Mouse (Mus musculus): ENCODE measurements around the gene Fam189a1. TPM values are rescaled to one million over a fixed set of nuclear protein-coding genes. Genes with fewer than 3 reads are reported as not detected.

The Fam189a1 gene
- polyA plus RNA-seq, 1 experiment from 2014 or later = 0.65 TPM

DNA sequence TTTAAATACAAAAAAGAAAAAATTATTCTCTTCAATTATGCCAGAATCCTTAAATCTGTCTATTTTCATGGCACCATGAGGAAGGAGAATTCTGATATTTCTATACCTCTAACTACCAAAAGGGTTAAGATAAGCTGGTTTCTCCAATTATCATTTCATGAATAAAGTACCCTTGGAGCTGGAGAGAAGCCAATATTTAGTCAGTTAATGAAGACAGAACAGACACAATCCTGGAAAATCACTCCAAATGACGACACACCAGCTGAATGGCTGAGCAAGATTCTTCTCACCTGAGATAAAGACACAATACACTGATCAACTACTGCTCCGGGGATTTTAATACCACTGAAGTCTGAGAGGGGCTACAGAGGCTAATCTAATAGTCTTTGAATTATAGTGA lies 150.6 kb downstream of the Fam189a1 start:
- no peak for ATAC-seq (ENCODE audit: low FRiP score, low TSS enrichment)
- H3K27ac ChIP-seq (ENCODE audit: low read depth, low read length) = no peak overlapping the region
- 59% methylated on average over 2 of the region's 2 CpGs for WGBS
- H3K4me3 ChIP-seq (ENCODE audit: low read length) = no peak overlapping the region
- no peaks in the 10 kb centered on the region for H3K4me1 ChIP-seq (ENCODE audit: control insufficient read depth, insufficient read depth, low read length)
- no peak overlapping the region for H3K9ac ChIP-seq (ENCODE audit: low read depth, low read length)
- H3K4me2 ChIP-seq (replicated peaks; ENCODE audit: low read depth, low read length) = no peak overlapping the region
- no peaks in the 10 kb centered on the region for H3K9me3 ChIP-seq (ENCODE audit: control insufficient read depth, low read length)
- H3K27me3 ChIP-seq (ENCODE audit: control insufficient read depth, insufficient read depth, low read length) = no peaks in the 10 kb centered on the region
- H3K36me3 ChIP-seq (ENCODE audit: control insufficient read depth, insufficient read depth, low read length) = no peaks in the 10 kb centered on the region

DNA sequence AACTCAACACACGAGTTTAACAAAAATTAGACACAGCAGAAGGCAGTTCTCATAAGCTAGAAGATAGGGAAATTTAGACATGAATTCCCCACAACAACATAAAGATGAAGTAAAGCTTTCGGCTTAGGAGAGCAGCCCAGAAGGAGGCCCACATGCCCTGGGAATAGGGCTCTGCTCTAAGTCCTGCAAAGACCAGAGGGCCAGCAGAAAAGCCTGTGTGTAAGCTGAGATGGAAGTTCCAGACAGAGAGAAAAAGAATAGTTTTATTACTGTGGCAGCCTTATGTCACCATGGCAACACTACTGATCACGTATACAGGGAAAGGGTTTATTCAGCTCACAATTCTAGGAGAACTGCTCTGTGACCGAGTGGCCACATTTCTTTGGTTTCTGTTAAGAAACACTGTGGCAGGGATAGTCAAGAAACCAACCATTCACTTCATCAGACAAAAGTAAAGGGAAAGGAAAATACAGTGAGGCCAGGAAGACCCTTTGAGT lies 156.6 kb downstream of the Fam189a1 start:
- Histone ChIP-seq H3K9me3 (ENCODE audit: control insufficient read depth, low read length) (0 out of 2 replicates have a peak, but pooled peaks cover 2% of the 10 kb centered on the region), H3K27me3 (ENCODE audit: control insufficient read depth, insufficient read depth, low read length) (no peaks in the 10 kb centered on the region), H3K4me2 (replicated peaks; ENCODE audit: low read depth, low read length) (no peak overlapping the region), H3K9ac (ENCODE audit: low read depth, low read length) (no peak overlapping the region), H3K4me3 (ENCODE audit: low read length) (no peak overlapping the region), H3K4me1 (ENCODE audit: control insufficient read depth, insufficient read depth, low read length) (no peaks in the 10 kb centered on the region), H3K36me3 (ENCODE audit: control insufficient read depth, insufficient read depth, low read length) (no peaks in the 10 kb centered on the region), H3K27ac (ENCODE audit: low read depth, low read length) (no peak overlapping the region)
- ATAC-seq (ENCODE audit: low FRiP score, low TSS enrichment) = no peak
- WGBS = 69% methylated on average over 4 of the region's 4 CpGs

DNA sequence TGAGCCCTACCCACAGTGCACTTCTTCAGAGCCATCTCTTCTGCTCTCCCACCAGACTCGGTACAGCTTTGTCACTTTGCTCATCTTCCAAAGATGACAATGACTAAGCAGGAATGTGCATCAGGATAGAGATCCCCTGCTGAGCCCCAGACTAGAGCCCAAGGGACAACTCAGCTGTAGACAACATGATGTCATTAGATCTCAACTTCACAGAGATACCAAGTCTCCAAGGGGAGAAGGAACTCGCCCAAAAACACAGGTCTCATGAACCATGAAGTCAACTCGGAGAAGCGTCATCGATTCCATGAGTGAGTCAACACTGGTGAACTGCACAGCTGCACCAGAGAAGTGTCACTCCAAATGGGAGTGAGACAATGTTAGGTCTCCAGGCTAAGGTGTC lies 158.6 kb downstream of the Fam189a1 start:
- no peak overlapping the region for H3K4me3 ChIP-seq (ENCODE audit: low read length)
- H3K4me1 ChIP-seq (ENCODE audit: control insufficient read depth, insufficient read depth, low read length) = no peaks in the 10 kb centered on the region
- H3K36me3 ChIP-seq (ENCODE audit: control insufficient read depth, insufficient read depth, low read length) = no peaks in the 10 kb centered on the region
- no peak for ATAC-seq (ENCODE audit: low FRiP score, low TSS enrichment)
- 90% methylated on average over 5 of the region's 5 CpGs for WGBS
- no peak overlapping the region for H3K9ac ChIP-seq (ENCODE audit: low read depth, low read length)
- no peaks in the 10 kb centered on the region for H3K27me3 ChIP-seq (ENCODE audit: control insufficient read depth, insufficient read depth, low read length)
- H3K4me2 ChIP-seq (replicated peaks; ENCODE audit: low read depth, low read length) = no peak overlapping the region
- 0 out of 2 replicates have a peak, but pooled peaks cover 2% of the 10 kb centered on the region for H3K9me3 ChIP-seq (ENCODE audit: control insufficient read depth, low read length)
- no peak overlapping the region for H3K27ac ChIP-seq (ENCODE audit: low read depth, low read length)

DNA sequence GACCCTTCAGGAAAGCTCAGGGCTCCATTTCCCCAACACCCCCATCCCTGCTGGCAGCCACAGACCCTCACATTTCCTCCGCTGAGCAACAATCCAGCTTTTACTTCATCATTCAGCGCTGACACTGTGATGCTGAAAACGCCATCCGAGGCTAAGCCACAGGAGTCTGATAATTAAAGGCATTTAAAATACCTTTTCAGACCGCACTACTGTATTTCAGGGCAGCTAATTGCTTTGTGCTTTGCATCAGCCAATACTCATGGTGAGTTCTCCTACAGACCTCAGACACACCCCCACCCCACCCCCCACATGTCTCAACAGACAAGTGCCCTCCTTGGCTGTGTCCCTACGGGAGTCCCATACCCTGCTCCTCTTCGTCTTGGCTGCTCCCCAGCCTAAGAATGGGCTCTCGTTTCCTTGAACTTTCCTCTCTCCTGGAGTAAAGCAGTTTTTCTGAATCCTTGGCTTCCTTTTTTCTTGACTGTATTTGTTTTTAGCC lies 160.4 kb downstream of the Fam189a1 start:
- ATAC-seq (ENCODE audit: low FRiP score, low TSS enrichment) = no peak
- Histone ChIP-seq H3K9ac (ENCODE audit: low read depth, low read length) (no peak overlapping the region), H3K9me3 (ENCODE audit: control insufficient read depth, low read length) (0 out of 2 replicates have a peak, but pooled peaks cover 2% of the 10 kb centered on the region), H3K36me3 (ENCODE audit: control insufficient read depth, insufficient read depth, low read length) (no peaks in the 10 kb centered on the region), H3K4me1 (ENCODE audit: control insufficient read depth, insufficient read depth, low read length) (no peaks in the 10 kb centered on the region), H3K27ac (ENCODE audit: low read depth, low read length) (no peak overlapping the region), H3K27me3 (ENCODE audit: control insufficient read depth, insufficient read depth, low read length) (no peaks in the 10 kb centered on the region), H3K4me2 (replicated peaks; ENCODE audit: low read depth, low read length) (no peak overlapping the region), H3K4me3 (ENCODE audit: low read length) (no peak overlapping the region)
- 48% methylated on average over 8 of the region's 8 CpGs for WGBS

DNA sequence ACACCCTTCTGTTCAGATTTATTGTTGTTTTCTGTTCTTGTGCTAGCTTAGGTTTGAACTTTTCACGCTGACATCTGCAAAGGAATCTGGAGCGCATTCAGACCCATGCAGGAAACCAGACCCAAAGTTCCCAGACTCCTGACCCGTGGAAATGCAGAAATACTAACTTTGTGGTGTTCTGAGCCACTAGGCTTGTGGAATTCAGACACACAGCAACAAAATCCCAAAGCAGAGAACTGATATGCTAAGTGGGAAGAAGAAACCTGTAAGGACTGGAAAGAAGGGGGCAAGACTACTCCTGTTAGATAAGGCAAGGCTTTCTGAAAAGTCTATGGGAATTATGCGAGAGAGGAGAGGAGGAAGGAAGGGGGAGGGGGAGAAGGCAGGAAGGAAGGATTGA lies 167.0 kb downstream of the Fam189a1 start:
- Histone ChIP-seq H3K36me3 (ENCODE audit: control insufficient read depth, insufficient read depth, low read length) (no peaks in the 10 kb centered on the region), H3K9ac (ENCODE audit: low read depth, low read length) (no peak overlapping the region), H3K4me1 (ENCODE audit: control insufficient read depth, insufficient read depth, low read length) (no peaks in the 10 kb centered on the region), H3K27me3 (ENCODE audit: control insufficient read depth, insufficient read depth, low read length) (no peaks in the 10 kb centered on the region), H3K4me3 (ENCODE audit: low read length) (no peak overlapping the region), H3K4me2 (replicated peaks; ENCODE audit: low read depth, low read length) (no peak overlapping the region), H3K27ac (ENCODE audit: low read depth, low read length) (no peak overlapping the region), H3K9me3 (ENCODE audit: control insufficient read depth, low read length) (no peaks in the 10 kb centered on the region)
- WGBS = 45% methylated on average over 4 of the region's 4 CpGs
- no peak for ATAC-seq (ENCODE audit: low FRiP score, low TSS enrichment)

DNA sequence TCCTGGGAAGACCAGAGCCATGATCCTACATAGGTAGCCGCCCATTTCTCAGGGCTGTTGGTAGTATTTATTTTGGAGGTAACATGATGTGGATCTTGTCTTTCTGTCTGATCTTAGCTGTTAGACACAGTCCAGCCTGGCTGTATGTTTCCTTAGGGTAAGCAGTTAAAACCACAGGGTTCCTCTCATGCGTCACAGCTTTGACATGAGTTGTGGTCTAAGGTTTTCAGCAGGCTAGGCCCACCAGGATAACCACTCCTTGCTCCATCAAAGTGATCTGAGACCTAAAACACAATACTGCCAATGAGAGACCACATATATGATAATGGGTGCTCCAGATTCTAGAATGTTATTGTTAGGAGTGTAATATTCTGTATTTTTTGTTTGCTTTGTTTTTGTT lies 168.4 kb downstream of the Fam189a1 start:
- Histone ChIP-seq H3K27me3 (ENCODE audit: control insufficient read depth, insufficient read depth, low read length) (no peaks in the 10 kb centered on the region), H3K9ac (ENCODE audit: low read depth, low read length) (no peak overlapping the region), H3K4me2 (replicated peaks; ENCODE audit: low read depth, low read length) (no peak overlapping the region), H3K36me3 (ENCODE audit: control insufficient read depth, insufficient read depth, low read length) (no peaks in the 10 kb centered on the region), H3K27ac (ENCODE audit: low read depth, low read length) (no peak overlapping the region), H3K4me3 (ENCODE audit: low read length) (no peak overlapping the region), H3K4me1 (ENCODE audit: control insufficient read depth, insufficient read depth, low read length) (no peaks in the 10 kb centered on the region), H3K9me3 (ENCODE audit: control insufficient read depth, low read length) (no peaks in the 10 kb centered on the region)
- no peak for ATAC-seq (ENCODE audit: low FRiP score, low TSS enrichment)
- WGBS = 69% methylated on average over 2 of the region's 2 CpGs

DNA sequence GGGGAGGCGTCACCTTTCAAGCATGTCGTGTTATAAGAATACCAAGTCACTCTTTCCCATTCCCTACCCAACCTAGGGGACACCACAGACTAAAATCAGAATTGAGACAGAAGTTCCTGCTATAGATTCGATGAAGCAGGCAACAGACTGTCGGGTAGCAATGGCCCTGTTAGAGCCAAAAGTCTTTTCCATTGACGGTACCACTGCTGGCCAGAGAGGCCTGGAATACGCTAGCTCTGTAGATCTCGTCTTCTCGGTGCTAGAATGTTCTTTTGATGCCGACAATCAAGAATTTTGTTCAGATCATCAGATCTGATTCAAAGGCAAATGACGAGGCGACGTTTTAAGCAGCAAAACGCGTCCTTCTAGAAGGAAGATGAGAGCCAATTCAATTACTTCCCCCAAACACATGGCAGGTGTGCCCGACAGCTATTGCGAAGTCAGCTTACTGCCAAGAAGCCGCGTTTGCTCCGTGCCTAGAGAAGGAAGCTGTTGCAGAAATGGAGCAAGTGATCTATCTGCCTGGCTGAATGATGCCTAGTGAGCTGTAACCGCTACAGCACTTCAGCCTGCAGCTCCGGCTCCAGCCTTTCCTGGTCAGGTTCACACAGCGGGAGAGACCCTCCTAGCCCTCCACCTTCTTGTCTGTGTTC lies 171.8 kb downstream of the Fam189a1 start:
- H3K9me3 ChIP-seq (ENCODE audit: control insufficient read depth, low read length) = no peaks in the 10 kb centered on the region
- H3K4me1 ChIP-seq (ENCODE audit: control insufficient read depth, insufficient read depth, low read length) = no peaks in the 10 kb centered on the region
- ATAC-seq (ENCODE audit: low FRiP score, low TSS enrichment) = no peak
- H3K27me3 ChIP-seq (ENCODE audit: control insufficient read depth, insufficient read depth, low read length) = no peaks in the 10 kb centered on the region
- no peak overlapping the region for H3K27ac ChIP-seq (ENCODE audit: low read depth, low read length)
- no peak overlapping the region for H3K4me2 ChIP-seq (replicated peaks; ENCODE audit: low read depth, low read length)
- no peak overlapping the region for H3K4me3 ChIP-seq (ENCODE audit: low read length)
- no peak overlapping the region for H3K9ac ChIP-seq (ENCODE audit: low read depth, low read length)
- no peaks in the 10 kb centered on the region for H3K36me3 ChIP-seq (ENCODE audit: control insufficient read depth, insufficient read depth, low read length)
- 84% methylated on average over 22 of the region's 22 CpGs for WGBS

DNA sequence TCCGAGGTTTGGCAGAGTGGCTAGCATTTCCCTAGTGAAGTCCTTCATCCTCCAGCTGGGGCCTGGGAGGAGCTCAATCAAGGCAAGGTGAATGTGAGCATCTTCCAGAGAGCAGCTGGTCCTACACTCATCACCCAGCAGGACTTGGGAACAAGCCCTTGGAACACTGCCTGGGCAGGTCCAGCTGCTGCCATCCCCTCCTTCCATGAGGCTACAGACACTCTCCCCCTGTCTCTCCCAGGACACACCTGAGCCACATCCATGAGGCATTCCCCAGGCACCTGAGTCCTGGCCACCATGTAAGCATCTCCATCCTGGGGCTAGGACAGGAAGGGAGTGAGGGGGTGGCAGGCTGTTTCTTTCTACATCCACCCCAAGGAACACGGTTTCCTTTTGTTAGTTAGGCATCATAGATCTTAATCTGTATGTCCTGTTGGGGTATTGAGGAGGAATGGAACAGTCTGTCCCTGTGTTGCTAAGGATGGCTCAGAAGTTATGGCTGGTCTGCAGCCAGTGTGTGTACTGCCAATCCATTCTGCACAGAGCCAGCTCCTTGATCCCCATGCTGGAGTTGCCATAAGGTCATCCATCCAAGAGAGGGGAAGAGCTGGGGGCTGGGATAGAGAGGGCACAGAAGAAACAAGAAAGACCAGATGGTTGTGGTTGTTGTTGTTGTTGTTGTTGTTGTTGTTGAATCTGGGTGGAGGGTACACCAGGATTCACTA lies 174.7 kb downstream of the Fam189a1 start:
- no peaks in the 10 kb centered on the region for H3K36me3 ChIP-seq (ENCODE audit: control insufficient read depth, insufficient read depth, low read length)
- no peak overlapping the region for H3K27ac ChIP-seq (ENCODE audit: low read depth, low read length)
- no peak for ATAC-seq (ENCODE audit: low FRiP score, low TSS enrichment)
- no peaks in the 10 kb centered on the region for H3K4me1 ChIP-seq (ENCODE audit: control insufficient read depth, insufficient read depth, low read length)
- 70% methylated on average over 2 of the region's 2 CpGs for WGBS
- no peaks in the 10 kb centered on the region for H3K9me3 ChIP-seq (ENCODE audit: control insufficient read depth, low read length)
- H3K9ac ChIP-seq (ENCODE audit: low read depth, low read length) = no peak overlapping the region
- H3K4me2 ChIP-seq (replicated peaks; ENCODE audit: low read depth, low read length) = no peak overlapping the region
- no peaks in the 10 kb centered on the region for H3K27me3 ChIP-seq (ENCODE audit: control insufficient read depth, insufficient read depth, low read length)
- no peak overlapping the region for H3K4me3 ChIP-seq (ENCODE audit: low read length)

DNA sequence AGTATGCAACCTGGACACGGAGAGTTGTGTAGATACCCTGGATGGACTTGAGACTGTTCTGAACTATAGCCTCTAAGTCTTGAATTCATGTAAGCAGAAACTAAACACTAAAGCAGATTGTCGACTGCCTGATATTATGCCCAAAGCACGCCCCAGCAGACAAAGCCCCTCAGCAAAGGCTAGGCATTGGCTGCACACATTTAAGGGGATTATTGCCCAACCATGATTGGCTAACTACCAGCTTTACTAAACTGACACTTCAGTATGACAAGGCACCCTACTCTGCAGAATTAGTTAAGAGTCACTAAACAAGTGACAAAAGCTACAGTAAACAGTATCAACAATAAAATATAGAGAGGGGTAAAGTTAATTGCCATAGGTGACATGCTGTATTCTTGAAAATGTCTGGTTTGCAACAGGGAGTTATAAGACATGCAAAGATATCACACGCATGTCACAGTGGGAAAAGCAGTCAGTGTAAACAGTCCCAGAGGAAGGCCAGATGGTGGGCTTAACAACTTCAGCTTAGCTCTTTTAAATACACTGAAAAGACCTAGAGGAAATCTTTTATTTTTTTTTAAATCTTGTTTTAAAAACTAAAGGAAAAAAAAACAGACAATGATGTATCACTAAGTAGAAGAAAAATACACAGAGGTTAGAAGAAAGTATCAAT lies 182.6 kb downstream of the Fam189a1 start:
- WGBS = 75% methylated on average over 4 of the region's 4 CpGs
- no peak for ATAC-seq (ENCODE audit: low FRiP score, low TSS enrichment)
- no peaks in the 10 kb centered on the region for H3K9me3 ChIP-seq (ENCODE audit: control insufficient read depth, low read length)
- H3K4me2 ChIP-seq (replicated peaks; ENCODE audit: low read depth, low read length) = no peak overlapping the region
- H3K4me3 ChIP-seq (ENCODE audit: low read length) = no peak overlapping the region
- no peak overlapping the region for H3K9ac ChIP-seq (ENCODE audit: low read depth, low read length)
- H3K36me3 ChIP-seq (ENCODE audit: control insufficient read depth, insufficient read depth, low read length) = no peaks in the 10 kb centered on the region
- H3K4me1 ChIP-seq (ENCODE audit: control insufficient read depth, insufficient read depth, low read length) = no peaks in the 10 kb centered on the region
- H3K27me3 ChIP-seq (ENCODE audit: control insufficient read depth, insufficient read depth, low read length) = no peaks in the 10 kb centered on the region
- no peak overlapping the region for H3K27ac ChIP-seq (ENCODE audit: low read depth, low read length)
